Mouse (Mus musculus) adrenal gland (tissue): ENCODE results near the gene Vmn2r32.
"Not testable (repeated sequence)": the region's sequence is repeated elsewhere in the genome, so short reads cannot be mapped to it uniquely, and the experiment has no call there.

Experiments used
- intact Hi-C: fragments of 180-260 bp; cut with DNase I; formaldehyde crosslinking; loops from one replicate; pipeline ENCODE4 v1.15.1; 2025
- long read RNA-seq, 2 experiments: library from polyadenylated mRNA; unstranded; transcript quantifications; one replicate each; pipeline ENCODE4 v2.0.0; 2020; ENCODE audit warnings: borderline replicate concordance in 1 of 2; ENCODE audit not compliant: insufficient replicate concordance in 1 of 2

Gene Vmn2r32
- long read RNA-seq, experiment 1 = 0 reads
- long read RNA-seq, experiment 2 = 0 reads

GRCm38 (mm10) chr7:7479918-7480317 lies at the start of gene Vmn2r32:
Gene Vmn2r32 (minus strand): TSS chr7:7480018.
- intact Hi-C loops = not testable (repeated sequence)
